Mouse (Mus musculus) left cerebral cortex, postnatal 25 days (tissue): ENCODE data around the gene Gm45799. TPM values are rescaled to one million over a fixed set of nuclear protein-coding genes. Genes with fewer than 3 reads are reported as not detected.

Experiments
- DNase-seq, 2 experiments: peaks; one replicate each; pipeline ENCODE4 v3.0.0; 2022; ENCODE audit warnings: low spot score in 2 of 2, mixed read lengths in 1 of 2
- intact Hi-C: fragments of 180-260 bp; cut with DNase I; formaldehyde crosslinking; loops from one replicate; pipeline ENCODE4 v1.15.1; 2025
- total RNA-seq, 2 experiments: library from RNA; stranded (reverse); gene quantifications; 2 replicates each; pipeline ENCODE4 v1.2.3; 2021

Gene Gm45799
- total RNA-seq, 2 experiments from 2014 or later = 9.9 to 18.2 TPM

DNA sequence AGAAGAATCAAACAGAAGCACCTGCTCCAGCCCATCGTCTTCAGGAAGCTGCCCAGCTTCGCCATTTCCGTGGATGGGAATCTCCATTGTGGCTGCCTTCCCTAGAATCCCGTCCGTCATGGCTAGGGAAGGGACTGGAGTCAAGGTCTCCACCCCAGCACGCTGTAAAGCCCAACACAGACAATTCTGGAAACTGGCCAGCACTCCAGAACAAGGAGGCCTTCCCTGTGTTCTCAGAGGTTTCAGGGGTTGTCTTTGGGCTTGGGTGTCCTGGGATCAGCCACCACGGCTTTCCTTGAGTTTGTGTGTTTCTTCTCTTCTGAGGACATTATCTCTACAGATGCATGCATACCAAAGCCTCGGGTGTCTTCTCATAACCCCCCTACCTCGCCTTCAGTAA, 1.0 kb upstream of the Gm45799 start:
- DNase-seq = no peak
- intact Hi-C loops = no loop called here

DNA sequence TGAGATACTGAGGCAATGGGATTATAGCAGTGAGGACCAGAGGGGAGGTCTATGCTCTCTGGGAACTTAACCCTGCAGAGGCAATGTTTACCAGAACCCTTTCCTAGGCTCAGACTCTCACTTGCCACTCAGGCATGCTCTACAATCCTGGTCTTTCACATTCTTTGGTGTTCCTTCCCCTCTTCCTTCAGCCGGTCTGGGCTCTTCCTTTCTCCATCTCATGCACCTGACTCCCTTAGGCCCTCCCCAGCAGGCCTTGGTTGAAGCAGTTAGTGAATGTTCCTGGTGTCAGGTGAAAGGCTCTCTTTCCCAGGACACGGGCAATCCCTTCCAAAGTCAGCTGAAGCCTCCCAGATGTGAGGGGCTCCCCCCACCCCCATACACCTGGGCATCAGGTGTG, 596 bp upstream of the Gm45799 start, which contains the start of gene Timm10b:
TSS of gene Timm10b (plus strand) at position 301 of the 400 bp plus-strand sequence.
- intact Hi-C loops = loop anchor here (10.0 kb wide), 1 partner anchor 95 kb away; the partner anchor contains the start of genes Ilk and Rrp8
- DNase-seq = no peak

DNA sequence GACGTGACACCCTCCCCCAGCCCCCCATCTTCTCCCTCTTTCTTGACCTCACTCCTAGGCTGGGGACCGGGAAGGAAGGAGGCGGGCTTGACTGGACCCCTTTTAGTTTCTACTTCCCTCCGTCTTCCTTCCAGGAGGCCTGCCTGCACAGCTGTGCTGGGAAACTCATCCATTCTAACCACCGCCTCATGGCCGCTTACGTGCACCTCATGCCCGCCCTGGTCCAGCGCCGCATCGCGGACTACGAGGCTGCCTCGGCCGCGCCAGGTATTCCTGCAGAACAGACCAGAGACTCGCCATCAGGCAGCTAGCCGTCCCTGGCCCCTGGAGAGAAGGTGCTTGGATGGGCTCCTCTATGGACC, 523 bp downstream of the Gm45799 start:
- intact Hi-C loops = loop anchor here (10.0 kb wide), 1 partner anchor 94 kb away; the partner anchor contains the start of genes Ilk and Rrp8
- peak in 1 of 2 experiments; percentile 30 for DNase-seq

DNA sequence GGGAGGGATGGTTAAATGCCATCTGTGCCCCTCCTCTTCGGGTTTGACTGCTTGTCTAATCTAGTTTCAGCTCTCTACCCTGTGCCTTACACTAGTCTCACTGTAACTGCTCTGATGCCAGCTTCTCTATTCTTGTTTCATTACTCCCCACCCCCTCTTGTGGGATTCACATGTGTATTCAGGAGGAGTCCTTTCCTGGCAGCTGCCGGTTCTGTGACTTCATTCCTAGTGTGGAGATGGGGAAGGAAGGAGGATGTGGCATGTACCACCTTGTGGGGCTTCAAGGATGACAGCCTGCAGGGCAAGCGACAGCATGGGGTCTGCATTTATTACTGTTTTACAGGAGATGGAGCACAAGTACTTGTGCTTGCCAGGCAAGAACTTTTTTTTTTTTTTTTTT, 1.6 kb downstream of the Gm45799 start:
- intact Hi-C loops = loop anchor here (10.0 kb wide), 1 partner anchor 93 kb away; the partner anchor contains the start of genes Ilk and Rrp8
- no peak for DNase-seq

DNA sequence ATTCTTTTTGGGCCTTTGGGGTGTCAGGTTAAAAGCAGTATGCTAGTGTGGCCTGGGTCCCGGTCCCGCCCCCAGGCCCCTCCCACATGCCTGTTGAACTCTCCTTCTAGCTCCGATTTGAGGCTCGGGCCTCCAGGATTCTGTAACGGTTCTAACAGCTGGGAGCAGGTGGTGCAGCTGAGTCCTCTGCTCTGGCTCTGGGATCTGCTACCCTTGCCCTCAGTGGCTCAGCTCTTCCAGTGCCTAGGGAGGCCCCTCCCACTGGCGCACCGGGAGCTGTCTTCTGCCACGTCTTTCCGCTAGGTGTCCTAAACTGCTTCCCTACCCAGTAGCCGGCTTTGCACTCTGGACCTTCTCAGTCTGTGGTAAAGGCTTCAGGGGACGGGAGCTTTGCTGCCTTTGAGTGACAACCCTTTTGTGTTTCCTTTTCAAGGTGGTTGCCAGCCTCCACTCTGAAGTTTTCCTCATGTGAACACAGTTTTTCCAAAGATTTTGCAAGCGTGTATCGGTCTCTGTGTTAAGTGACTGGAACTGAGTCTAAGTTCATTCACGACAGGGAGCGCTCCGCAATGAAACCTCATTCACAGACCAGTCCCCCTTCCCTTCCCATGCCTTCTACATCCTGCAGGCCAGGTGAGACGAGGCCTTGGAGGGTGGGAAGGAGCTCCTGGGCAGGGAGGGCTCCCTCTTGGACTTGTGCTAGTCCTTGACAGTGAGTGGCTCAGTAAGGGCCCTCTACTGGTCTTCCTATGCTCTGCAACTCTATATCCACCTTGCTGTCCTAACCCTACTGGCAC, 10.5 kb downstream of the Gm45799 start, which contains the start of gene Dnhd1:
TSS of gene Dnhd1 (plus strand) at position 189 of the 797 bp plus-strand sequence.
- intact Hi-C loops = loop anchor here (2.0 kb wide), 1 partner anchor 160 kb away; the partner anchor contains the start of gene Mrpl17

DNA sequence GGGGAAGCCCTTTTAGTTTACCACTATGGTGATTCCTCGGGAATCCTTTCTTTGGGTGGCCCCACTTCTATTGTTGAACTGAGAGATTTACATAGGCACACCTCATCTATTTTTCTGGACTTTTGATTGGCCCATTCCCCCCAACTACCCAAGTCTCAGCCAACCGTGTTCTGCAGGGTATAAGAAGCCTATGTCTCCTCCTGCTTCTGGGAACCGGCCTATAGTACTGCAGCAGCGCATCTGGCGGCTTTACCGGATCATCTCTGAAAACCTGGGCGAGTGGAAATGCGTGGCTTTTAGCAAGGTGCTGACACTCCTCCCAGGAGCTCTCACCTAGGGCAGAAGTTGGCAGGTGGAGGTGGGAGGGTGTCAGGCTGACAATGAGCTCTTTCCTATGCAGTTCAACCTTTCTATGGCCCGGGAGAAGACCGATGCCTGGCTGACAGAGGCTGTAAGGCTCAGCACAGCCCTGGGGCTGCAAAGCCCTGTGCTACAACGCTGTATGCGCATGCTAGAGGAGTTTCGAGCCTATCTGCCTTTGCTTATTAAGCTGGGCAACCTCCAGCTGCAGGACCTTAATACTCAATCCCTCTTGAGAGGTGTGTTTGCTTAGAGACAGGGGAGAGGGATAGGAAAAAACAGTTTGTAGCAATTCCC, 45.3 kb downstream of the Gm45799 start:
- intact Hi-C loops = no loop called here

More for the DNA sequence above, 10.5 kb downstream of the Gm45799 start, which contains the start of gene Dnhd1:
- DNase-seq = peak; percentile 56 to 67

DNA sequence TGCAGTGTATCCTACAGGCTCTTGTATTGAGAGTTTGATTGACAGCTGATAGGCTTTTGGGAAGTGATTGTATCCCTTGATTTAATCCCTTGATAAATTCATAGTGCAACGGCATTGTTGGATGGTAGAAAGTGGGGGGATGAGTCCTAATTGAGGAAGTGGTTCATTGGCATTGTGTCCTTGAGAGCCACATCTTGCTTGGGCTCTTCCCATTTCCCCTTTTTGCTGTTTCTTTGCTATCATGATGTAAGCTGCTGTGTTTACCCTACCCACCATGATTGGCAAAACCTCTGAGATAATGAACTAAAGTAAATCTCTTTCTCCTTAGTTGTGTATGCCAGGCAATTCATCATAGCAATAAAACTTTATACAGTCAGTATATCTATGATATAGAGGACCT, 50.5 kb downstream of the Gm45799 start:
- no peak for DNase-seq
- intact Hi-C loops = no loop called here

More for the DNA sequence above, 45.3 kb downstream of the Gm45799 start:
- DNase-seq = no peak

DNA sequence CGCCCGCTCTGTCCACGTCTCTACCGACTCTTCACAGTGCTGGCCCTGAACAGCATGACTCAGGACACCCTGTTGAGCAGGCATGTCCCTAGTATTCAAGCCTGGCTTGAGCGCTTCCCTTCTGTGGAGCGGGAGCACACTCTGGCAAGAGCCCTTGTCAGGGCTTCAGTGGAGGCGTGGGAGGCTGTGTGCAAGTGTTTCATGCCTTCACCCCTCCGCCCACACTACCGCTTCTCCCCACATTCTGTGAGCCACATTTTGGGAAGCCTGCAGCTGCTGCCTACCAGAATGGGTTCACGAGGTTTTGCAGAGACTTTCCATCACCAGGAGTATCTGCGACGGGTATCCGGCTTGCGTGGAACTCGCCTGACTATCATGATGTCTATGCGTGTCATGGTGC, 62.8 kb downstream of the Gm45799 start:
- intact Hi-C loops = no loop called here
- peak in 1 of 2 experiments; percentile 66 for DNase-seq

DNA sequence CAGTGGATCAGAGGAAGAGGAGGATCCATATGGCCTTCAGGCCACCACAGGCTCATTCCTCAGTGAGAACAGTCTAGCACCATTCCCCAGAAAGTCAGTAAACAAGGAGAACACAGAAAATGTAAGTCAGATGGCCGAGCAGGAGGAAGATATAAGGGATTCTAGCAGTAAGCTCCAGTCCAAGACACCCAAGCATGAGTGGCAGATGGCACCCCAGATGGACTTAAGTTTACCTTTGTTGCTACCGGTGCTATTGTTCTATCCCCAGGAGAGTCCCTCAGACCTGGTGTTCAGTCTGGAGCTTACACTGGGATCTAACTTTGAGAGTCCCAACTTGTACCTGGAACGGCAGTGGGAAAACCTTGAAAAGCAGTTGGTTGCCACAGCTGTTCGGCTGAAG, 63.5 kb downstream of the Gm45799 start:
- no peak for DNase-seq
- intact Hi-C loops = no loop called here

DNA sequence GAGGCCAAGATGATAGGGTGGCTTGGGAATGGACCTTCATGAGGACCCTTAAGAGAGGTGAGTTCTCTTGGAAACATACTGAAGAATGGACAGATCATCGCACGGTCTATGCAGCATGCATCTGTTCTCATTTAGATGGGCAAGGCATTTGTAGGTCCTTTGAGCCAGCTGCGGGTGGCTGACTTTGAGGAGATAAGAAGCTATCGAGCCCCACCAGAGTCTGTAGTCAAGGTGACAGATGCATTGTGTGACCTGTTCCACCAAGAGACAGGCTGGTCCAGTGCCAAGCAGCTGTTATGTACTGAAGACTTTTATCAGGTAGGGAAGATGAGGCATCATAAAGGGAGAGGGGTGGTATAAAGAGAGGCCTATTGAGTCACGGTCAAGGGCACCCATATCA, 68.4 kb downstream of the Gm45799 start:
- intact Hi-C loops = no loop called here
- DNase-seq = no peak

DNA sequence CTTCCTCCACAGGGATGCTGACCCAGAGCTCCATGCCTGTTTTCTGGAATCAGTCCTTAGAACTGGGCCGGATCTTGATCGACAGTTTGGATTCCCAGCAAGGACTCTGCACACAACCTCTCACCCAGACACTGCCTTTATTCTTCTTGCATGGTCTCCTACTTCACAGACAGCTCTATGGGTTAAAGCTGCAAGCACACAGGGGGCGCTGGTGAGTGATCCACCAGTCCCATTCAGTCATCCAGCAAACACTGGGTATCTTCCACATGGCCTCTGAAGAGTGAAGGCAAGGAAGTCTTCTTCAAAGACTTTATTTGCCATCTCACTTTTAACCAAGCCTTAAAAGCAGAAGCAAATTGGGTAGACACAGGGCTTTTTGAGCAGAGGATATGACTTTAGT, 75.0 kb downstream of the Gm45799 start:
- no peak for DNase-seq
- intact Hi-C loops = no loop called here

DNA sequence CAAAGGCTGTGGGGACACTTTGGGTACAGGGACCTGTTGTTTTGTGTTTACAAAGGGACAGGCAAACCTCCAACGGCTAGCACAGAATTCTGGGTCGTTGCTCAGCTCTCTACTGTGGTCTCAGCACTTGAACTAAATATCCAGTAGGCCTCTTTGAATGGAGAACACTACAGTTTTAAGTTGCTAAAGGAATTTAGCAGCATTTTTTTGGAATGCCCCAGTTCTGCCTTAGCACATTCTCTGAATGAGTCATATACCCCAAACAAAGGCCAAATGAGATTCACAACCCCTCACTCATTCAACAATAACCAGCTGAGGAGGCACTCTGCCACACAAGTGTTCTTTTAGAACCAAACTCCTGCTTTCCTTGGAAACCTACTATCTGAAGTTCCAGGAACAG, 81.6 kb downstream of the Gm45799 start:
- intact Hi-C loops = no loop called here
- DNase-seq = peak in 1 of 2 experiments; percentile 35

DNA sequence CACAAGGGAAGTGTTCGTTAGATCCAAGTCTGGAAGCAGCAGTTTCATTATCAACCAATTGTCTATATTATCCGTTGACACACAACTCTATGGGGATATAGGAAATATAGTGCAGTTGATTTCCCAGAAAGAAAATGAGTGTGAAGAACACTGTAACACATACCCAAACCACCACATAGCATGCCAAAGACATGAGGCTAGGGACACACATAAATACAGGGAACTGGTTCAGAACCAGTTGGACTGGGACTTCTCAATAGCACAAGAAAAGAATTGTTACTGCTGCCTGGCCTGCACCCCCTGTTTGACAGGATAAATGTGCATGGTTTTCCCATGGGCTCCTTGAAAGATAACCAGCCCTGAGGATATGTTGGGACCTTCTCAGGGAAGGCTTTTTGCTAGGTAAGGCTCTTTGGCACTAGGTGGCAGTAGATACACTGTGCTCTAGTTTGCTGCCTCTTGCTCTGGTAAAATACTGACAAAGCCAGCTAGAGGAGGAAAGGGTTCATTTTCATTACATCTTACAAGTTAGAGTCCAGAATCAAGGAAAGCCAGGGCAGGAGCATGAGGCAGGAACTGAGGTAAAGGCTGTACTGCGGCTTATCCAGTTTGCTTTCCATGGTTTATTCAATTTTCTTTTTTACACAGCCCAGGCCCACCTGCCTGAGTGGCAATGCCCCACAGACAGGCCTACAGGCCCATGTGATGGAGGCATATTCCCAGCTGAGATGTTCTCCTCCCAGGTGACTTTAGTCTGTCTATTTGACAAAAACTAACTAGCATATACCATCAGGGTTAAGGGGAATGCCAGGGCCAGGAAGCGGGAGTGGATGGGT, 86.0 kb downstream of the Gm45799 start:
- intact Hi-C loops = loop anchor here (1.0 to 2.0 kb wide), 2 partner anchors 20 to 85 kb away; partner anchors contain the start of gene Mrpl17
- peak; percentile 69 to 82 for DNase-seq

DNA sequence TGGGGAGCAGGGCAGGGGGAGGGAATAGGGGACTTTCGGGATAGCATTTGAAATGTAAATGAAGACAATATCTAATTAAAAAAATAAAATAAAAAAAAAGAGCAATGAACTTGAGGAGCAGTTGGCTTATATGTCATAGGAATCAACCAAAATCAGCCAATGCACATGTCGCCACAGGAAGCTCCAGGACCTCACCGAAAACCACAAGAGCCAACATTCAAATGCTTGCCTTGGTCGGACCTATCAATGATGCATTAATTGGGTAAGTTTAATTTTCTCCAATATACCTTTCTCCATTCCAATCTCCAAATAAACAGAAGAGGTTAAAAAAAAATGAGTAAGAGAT, 86.6 kb downstream of the Gm45799 start:
- intact Hi-C loops = loop anchor here (1.0 to 2.0 kb wide), 2 partner anchors 20 to 84 kb away; partner anchors contain the start of gene Mrpl17

DNA sequence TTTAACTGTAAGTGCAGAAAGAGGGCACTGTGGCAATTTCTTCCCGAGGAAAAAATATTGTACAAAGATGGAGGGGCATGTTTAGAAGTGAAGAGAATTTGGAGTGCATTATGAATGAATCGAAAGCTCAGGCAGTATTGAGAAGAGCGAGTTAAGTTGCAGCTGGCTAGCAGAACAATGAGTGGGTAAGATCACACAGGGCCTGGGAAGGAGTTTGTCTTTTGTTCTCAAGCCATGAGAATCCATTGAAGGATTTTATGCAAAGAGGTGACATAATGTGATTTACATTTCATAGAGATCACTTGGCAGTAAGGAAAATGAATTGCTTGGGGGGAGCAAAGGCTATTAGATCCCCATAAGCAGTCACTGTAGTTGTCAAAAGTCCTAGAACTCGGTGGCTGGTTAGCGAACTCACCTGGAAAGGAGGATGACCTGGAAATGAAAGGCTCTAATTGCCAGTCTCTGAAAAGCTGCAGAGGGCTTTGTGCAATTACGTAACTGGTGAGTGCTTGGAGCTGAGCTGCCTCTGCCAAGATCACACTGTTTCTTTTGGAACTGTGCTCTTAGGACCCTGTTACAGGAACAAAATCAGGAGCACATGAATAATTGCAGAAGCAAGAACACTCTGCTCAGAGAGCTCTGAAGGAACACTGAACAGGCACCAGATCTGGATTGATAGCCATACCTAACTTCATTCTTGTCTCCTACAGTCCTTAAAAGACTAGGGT, 88.5 kb downstream of the Gm45799 start:
- intact Hi-C loops = no loop called here
- peak; percentile 49 to 64 for DNase-seq

More for the DNA sequence above, 86.6 kb downstream of the Gm45799 start:
- DNase-seq = no peak

DNA sequence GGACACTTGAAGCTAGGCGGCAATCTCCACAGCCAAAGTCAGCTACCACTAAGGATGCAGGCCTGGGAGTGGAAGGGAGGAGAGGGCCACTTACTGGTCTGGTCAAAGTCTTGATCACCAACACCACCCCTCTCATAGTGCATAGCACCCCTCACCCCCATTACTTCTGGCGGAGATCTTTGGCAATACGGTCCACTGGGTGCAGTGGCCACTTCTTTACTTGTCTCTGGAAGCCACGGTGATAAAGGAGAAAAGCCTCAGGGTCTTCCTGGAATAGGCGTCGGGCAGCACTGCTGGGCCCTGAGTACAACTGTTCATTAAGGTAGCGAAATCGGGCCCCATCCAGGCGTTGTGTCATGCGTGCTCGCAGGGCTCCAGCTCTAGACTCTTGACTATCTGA, 93.5 kb downstream of the Gm45799 start:
- DNase-seq = no peak
- intact Hi-C loops = loop anchor here (2.0 to 10.0 kb wide), 2 partner anchors 77 to 89 kb away; partner anchors contain the start of genes Arfip2, Gm45799, Mrpl17 and Timm10b
